Mouse (Mus musculus) left cerebral cortex, postnatal 4 days (tissue): Measurements from ENCODE around the gene Trmt1l. TPM values are rescaled to one million over a fixed set of nuclear protein-coding genes. Genes with fewer than 3 reads are reported as not detected.

ENCODE experiments used
- DNase-seq: peaks from one replicate; pipeline ENCODE4 v3.0.0-alpha.2; 2022
- intact Hi-C: fragments of 180-260 bp; cut with DNase I; formaldehyde crosslinking; loops from one replicate; pipeline ENCODE4 v1.15.1; 2025
- microRNA-seq: library from miRNA; unstranded; fragments of <30 nt; microRNA quantifications from one replicate; pipeline ENCODE4 v1.2.0, GENCODE M21; 2022
- total RNA-seq, 2 experiments: library from RNA; stranded (reverse); gene quantifications; 2 replicates each; pipeline ENCODE4 v1.2.3; 2021

The Trmt1l gene
- total RNA-seq, 2 experiments from 2014 or later, result 21.3 to 22.6 TPM

DNA sequence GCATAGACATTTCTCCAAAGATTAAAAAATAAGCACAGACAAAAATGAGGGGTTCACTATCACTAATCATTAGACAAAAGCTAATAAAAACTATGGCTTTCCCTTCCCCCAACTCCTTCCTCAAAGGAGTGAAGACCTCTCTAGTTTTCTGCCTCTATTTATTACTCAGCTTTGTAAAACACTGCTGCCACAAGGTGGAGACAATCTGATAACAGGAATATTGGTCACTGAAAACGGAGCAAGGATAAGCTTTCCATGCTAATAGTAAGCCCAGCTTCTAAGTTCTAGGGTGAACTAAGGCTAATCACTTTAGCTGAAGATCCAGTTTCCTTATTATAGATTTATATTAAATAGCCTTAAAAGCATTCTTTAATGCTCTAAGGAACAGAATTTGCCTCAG, 64.1 kb downstream of the Trmt1l start:
- DNase-seq, result no peak
- intact Hi-C loops, result no loop called here

DNA sequence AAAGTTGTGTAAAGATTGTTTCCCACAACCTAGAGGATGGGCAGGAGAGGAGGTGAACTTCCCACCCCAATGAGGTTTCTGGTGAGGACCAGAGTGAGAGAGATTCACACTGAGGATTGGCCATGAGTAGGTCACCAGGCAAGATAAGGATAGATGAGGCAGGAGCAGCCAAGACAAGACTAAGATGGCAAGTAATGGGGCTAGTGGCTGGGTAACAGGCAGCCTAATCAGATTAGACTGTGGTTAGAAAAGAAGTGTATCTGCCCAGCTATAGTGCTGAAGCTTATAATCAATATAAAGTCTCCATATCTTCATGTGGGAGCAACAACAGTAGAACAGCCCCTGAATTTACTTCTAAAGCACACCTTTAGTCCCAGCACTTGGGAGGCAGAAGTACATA, 65.5 kb downstream of the Trmt1l start:
- intact Hi-C loops, result no loop called here
- DNase-seq, result no peak

DNA sequence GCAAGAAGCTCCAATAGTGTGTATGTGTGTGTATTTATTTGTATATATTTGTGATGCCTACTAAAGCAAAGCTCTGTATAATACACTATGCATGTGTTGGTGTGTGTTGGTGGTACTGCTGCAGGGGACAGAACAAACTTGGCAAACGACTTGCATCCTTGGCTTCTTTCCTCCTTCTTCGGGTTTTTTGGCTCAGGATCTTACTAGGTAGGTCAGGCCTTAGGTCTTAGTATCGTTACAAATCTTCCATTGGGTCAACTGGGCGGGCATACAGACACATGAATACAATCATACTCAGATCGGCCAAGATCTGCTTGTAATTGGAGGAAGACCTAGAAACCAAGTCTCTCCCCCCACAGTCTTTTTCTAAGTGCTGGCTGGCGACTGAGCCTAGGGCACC, 66.4 kb downstream of the Trmt1l start:
- intact Hi-C loops, result no loop called here
- no peak for DNase-seq

DNA sequence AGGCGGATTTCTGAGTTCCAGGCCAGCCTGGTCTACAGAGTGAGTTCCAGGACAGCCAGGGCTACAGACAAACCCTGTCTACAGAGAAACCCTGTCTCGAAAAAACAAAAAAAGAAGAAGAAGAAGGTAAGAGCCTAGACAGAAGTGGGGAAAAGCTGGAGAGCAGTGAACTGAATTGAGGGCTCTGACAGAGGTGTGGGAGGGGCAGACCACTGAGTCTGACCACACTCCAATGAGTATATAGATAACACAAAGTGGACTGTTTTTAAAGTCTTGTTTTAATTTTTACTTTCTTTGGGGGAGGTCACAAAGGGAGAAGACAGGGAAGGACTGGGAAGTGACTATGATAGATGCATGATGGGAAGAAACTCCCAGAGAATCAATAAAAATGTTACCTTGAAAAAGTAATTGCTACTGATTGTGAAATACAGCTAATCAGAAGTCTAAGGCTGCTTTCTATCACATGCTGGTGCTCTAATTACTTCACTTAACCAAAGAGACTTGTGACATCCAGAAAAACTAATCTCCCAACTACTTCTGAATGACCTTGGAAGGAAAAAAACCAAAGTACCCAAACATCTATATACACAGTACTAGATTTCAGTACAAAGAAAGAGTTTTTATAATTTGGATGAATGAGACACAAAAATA, 67.4 kb downstream of the Trmt1l start:
- DNase-seq, result no peak
- intact Hi-C loops, result no loop called here

DNA sequence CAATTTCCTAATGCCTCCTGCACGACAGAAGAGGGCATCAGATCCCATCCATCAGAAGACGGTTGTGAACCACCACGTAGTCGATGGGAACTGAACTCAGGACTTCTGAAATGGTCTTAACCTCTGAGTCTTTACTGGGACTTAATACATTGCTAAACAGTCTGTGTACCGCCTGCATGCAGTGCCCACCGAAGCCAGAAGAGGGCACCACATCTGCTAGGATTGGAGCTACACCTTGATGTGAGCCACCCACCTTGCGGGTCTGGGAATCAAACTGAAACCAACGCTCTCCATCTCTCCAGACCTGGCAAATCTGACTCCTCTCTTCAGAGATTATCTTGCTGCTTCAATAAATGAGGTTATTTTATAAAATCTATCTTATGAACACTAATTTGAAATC, 68.7 kb downstream of the Trmt1l start:
- intact Hi-C loops, result no loop called here
- DNase-seq, result peak; percentile 48

DNA sequence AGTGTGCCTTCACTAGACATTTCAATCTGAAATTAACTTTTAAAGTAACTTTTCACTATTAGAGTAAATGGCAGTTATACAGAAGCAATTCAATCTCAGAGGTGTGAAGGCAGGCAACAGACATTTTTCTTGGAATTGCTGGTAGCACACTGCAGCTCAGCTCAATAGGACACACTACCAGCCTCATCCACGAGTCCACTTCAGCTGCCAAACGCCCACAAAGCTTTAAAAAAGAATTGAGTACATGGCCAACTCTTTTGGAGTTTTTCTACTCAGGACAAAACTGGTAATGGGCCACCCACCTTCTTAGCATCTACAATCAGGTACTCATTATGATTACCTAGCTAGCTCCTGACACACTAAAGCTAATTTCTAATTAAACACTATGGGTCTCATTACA, 69.6 kb downstream of the Trmt1l start:
- DNase-seq, result no peak
- intact Hi-C loops, result no loop called here

DNA sequence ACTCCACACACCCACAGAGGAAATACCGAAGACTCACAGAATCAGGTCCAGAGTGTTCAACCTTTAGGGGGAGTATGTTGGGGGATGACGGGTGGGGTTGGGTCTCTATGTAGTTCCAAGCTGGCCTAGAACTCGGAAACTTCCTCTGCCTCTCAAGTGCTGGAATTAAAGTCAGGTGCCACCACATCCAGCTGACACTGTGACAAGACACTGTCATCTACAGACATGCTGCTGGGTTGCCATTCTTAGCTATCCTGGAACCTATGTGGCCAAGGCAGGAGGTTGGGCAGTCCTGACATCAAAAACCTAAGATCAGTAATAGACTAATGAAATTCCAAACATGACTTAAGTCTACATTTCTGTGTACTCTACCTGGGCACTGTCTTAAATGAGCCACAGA, 70.0 kb downstream of the Trmt1l start:
- intact Hi-C loops, result no loop called here
- no peak for DNase-seq

DNA sequence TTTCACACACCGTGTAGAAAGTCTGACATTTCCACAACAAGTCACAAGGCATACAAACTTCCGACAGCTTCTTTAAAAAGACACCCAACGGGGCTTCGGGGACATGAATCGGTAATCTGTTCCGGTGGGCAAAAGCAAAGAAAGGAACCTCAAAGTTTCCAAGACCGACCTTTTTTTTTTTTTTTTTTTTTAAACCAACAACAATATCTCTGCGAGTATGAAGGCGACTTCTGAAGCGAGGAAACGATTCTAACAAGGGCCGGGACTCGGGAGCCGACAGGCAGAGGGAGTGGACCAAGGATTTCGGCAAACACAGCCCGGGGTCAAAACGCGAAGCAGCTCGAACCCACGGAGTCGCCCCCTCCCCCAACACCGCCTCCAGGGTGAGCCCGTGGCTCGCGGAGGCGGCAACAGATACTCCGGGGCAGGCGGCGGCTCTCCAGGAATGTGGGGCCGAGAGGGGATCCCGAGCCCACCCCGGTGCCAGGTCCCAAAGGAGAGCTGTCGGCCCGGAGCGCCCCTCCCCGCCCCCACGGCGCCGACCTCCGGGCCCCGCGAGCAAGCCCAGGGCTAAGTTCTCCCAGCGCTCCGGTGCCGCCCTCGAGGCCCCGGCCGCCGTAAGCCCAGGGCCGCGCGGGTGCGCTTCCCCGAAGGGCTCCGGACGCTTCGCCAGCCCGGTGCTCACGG, 71.6 kb downstream of the Trmt1l start:
- intact Hi-C loops, result no loop called here
- DNase-seq, result peak; percentile 58

DNA sequence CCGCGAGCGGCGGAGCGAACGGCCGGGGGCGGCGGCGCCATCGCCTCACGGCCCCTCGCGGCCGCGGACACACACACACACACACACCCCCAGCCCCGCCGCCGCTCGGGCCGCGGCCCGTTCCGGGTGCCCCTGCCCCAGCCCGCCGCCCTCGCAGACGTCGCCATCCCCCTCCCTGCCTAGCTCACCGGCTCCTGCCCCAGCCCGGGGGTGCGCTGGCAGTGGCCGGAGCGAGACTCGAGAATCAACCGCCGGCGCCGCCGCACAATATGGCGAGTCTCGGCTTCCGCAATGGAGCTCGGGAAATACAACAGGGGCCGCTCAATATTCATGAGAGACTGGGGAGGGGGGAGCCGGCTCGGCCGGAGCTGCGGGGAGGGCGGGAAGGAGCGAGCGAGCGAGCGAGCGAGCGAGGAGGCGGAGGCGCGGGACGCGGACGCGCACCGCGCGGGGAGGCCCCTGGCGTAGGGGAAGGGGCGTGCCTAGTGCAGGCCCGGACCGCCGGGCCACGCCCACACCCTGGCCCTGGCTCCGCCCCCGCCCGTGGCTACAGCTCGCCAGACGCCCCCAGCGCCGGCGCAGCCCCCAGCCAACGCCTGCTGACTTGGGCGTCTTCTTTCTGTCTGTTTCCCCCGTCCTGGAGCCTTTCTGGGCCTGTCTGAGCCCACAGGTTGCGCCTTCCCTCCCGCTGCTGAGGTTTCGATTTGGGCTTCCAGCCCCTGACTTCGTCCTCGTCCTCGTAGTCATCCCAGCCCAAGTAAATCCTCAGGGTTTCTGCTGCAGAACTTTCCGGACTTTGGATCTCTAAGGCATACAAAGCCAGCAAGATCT, 72.4 kb downstream of the Trmt1l start, which contains the start of gene Rnf2:
Gene Rnf2, minus strand, starts transcription at position 425 of the 831 bp plus-strand sequence.
- peak; percentile 96 for DNase-seq
- intact Hi-C loops, result no loop called here

Small RNA genes within 50 kb of the gene (microRNA-seq; reads per million reads assigned to microRNA genes)
- 1.2 reads per million for gene Mir7682

Other genes with a start within 250 kb of the Trmt1l start
- not detected for gene Gm47985, start 246.0 kb upstream of the Trmt1l start, total RNA-seq
- gene Gm8947, start 236.2 kb upstream of the Trmt1l start, total RNA-seq, result not detected
- not detected for gene Gm47995, start 230.1 kb upstream of the Trmt1l start, total RNA-seq
- not detected for gene 3110040M04Rik, start 224.4 kb upstream of the Trmt1l start, total RNA-seq
- not detected for gene Gm47996, start 218.4 kb upstream of the Trmt1l start, total RNA-seq
- 100 to 1,000 TPM; 257 to 290 TPM for gene Ivns1abp, start 84.1 kb upstream of the Trmt1l start, total RNA-seq
- gene Swt1, start 87 bp upstream of the Trmt1l start, total RNA-seq, result 1 to 10 TPM; 9.2 to 9.4 TPM
- gene Rnf2, start 72.4 kb downstream of the Trmt1l start, total RNA-seq, result 10 to 100 TPM; 62.9 to 79.5 TPM
- 1 to 10 TPM; 2.6 to 5.3 TPM for gene Fam129a, start 142.6 kb downstream of the Trmt1l start, total RNA-seq